In the genomic region with DNA sequence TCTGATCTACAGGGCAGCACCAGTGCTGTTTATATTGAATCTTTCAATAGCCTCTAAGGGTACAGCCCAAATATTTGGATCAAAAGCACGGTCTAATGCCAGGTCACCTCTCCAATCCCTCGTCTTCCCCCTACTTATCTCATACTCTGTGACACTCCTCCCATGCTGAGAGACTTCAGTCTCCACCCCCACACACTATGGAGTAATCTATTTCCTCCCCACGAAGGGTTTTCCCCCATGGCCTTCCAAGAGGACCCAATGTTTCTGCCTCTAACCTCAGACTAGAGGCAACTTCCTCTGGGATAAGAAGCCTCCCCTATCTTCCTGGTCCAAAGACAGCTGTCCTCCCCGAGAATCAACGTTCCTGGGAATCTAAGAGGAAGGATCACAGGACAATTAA, we compare ENCODE assay signal across 27 mouse cellular contexts. TPM values are rescaled to one million over a fixed set of nuclear protein-coding genes. Genes with fewer than 3 reads are reported as not detected.
DNase-seq lines count a peak whose midpoint lies in the region; ATAC-seq and TF ChIP-seq lines count a peak whose summit lies in the region.
"Had no signal": no experiment of that assay in that cellular context is flagged by ENCODE, and none has a peak within 500 bp of the region (broad histone marks: within the 10 kb centered on the region; RNA-seq: fewer than 3 reads in every experiment).

No protein-coding gene starts in this region.

- no peak for DNase-seq in CH12.LX (ENCODE audit: extremely low read depth)
- no peak for DNase-seq in liver, embryonic 13.5 days
- no peak for DNase-seq in layer of hippocampus, adult 11-12 months (ENCODE audit: low spot score)
- DNase-seq in gastrocnemius, postnatal 4 days (ENCODE audit: low spot score in 2 of 2): no peak
- DNase-seq: adrenal gland, adult 8-10 months; B cell, adult 2 months; cerebellum, adult 11 months; cerebellum, postnatal 25 days; gastrocnemius, postnatal 25 days; kidney, adult 18-20 months; kidney, postnatal 25 days; layer of hippocampus, adult 9-11 months; lung, embryonic 14.5 days; lung, postnatal 36 days; midbrain, embryonic 14.5 days; right cerebral cortex, postnatal 25 days; thymus, adult 18-20 months had no signal

- no peaks in the 10 kb centered on the region for H3K27me3 ChIP-seq in CH12.LX (replicated peaks)
- no peaks in the 10 kb centered on the region for H3K27me3 ChIP-seq in erythroblast, embryonic 14.5 days (ENCODE audit: control insufficient read depth)
- H3K27me3 ChIP-seq in liver, embryonic 13.5 days: no peaks in the 10 kb centered on the region
- H3K27me3 ChIP-seq in hindbrain, embryonic 12.5 days: peaks cover 3% of the 10 kb centered on the region; the same call in 1 of the 2 replicates
- H3K27me3 ChIP-seq: limb, embryonic 12.5 days; stomach, embryonic 15.5 days had no signal

- in situ Hi-C loops in CH12.LX (cut with MboI; ENCODE audit: low pct_ligation_motif_present, low pct_unique_long_range_greater_than_20kb, low sequenced_read_pairs): no loop called here

- H3K36me3 ChIP-seq in CH12.LX (replicated peaks in 1 of 2; ENCODE audit: control insufficient read depth in 1 of 2, insufficient read depth in 1 of 2, low read length in 1 of 2): no peaks in the 10 kb centered on the region
- H3K36me3 ChIP-seq in erythroblast, embryonic 14.5 days (ENCODE audit: control insufficient read depth): no peaks in the 10 kb centered on the region; the same call in 1 of the 2 replicates
- no peaks in the 10 kb centered on the region for H3K36me3 ChIP-seq in liver, embryonic 13.5 days
- no peaks in the 10 kb centered on the region for H3K36me3 ChIP-seq in hindbrain, embryonic 12.5 days
- H3K36me3 ChIP-seq: embryonic facial prominence, embryonic 15.5 days; forebrain, embryonic 12.5 days; limb, embryonic 12.5 days; neural tube, embryonic 15.5 days; stomach, embryonic 15.5 days had no signal

- H3K9me3 ChIP-seq in CH12.LX (replicated peaks; ENCODE audit: low read length): no peaks in the 10 kb centered on the region
- no peaks in the 10 kb centered on the region for H3K9me3 ChIP-seq in erythroblast, embryonic 14.5 days (ENCODE audit: control insufficient read depth, low read length)
- no peaks in the 10 kb centered on the region for H3K9me3 ChIP-seq in liver, embryonic 13.5 days (replicated peaks)
- no peaks in the 10 kb centered on the region for H3K9me3 ChIP-seq in hindbrain, embryonic 12.5 days (replicated peaks)
- H3K9me3 ChIP-seq: embryonic facial prominence, embryonic 15.5 days; forebrain, embryonic 12.5 days; limb, embryonic 12.5 days; neural tube, embryonic 15.5 days; stomach, embryonic 15.5 days had no signal

- TF ChIP-seq EP300 in CH12.LX (IDR thresholded peaks at IDR 0.05; ENCODE audit: low read length): no peak

- no peak for TF ChIP-seq RAD21 in CH12.LX (IDR thresholded peaks at IDR 0.05; ENCODE audit: low read depth, low read length)

- WGBS in liver, embryonic 13.5 days (ENCODE audit: insufficient replicate concordance): 7% methylated on average over 5 of the region's 5 CpGs
- WGBS in hindbrain, embryonic 12.5 days: 53% methylated on average over 5 of the region's 5 CpGs

- dilution Hi-C loops in CH12.LX (cut with MboI; ENCODE audit: extremely low pct_ligation_motif_present, extremely low pct_unique_long_range_greater_than_20kb, low sequenced_read_pairs): no loop called here

- peaks cover 14 to 39% of the 10 kb centered on the region in 2 experiments for H3K4me1 ChIP-seq in CH12.LX (ENCODE audit: control insufficient read depth in 1 of 2, insufficient read depth in 2 of 2)
- peaks cover 78% of the 10 kb centered on the region for H3K4me1 ChIP-seq in erythroblast, embryonic 14.5 days (ENCODE audit: control insufficient read depth)
- H3K4me1 ChIP-seq in liver, embryonic 13.5 days (replicated peaks): peaks cover 76% of the 10 kb centered on the region
- no peaks in the 10 kb centered on the region for H3K4me1 ChIP-seq in hindbrain, embryonic 12.5 days
- H3K4me1 ChIP-seq: limb, embryonic 12.5 days; stomach, embryonic 15.5 days had no signal

- H3K4me2 ChIP-seq in CH12.LX (ENCODE audit: insufficient read depth, low read depth, poor library complexity, severe bottlenecking): 0 out of 2 replicates have a peak overlapping the region, but pooled peaks have one; percentile 1
- H3K4me2 ChIP-seq in liver, embryonic 13.5 days: peak overlapping the region; percentile 27
- H3K4me2 ChIP-seq in hindbrain, embryonic 12.5 days (replicated peaks): no peak overlapping the region
- H3K4me2 ChIP-seq: embryonic facial prominence, embryonic 15.5 days; forebrain, embryonic 12.5 days; limb, embryonic 12.5 days; lung, embryonic 14.5 days; neural tube, embryonic 15.5 days; stomach, embryonic 15.5 days had no signal

- H3K79me2 ChIP-seq in CH12.LX (replicated peaks; ENCODE audit: control insufficient read depth, extremely low read depth, insufficient read depth, poor library complexity, severe bottlenecking): no peaks in the 10 kb centered on the region

- peak; percentile 78 for ATAC-seq in liver, embryonic 13.5 days (ENCODE audit: low read depth)
- peak; percentile 81 for ATAC-seq in megakaryocyte progenitor cell, adult 5-6 weeks (replicated peaks; ENCODE audit: poor library complexity)
- no peak for ATAC-seq in hindbrain, embryonic 12.5 days (ENCODE audit: low FRiP score)
- ATAC-seq: hindbrain, postnatal 0 days had no signal

- H3K4me3 ChIP-seq in CH12.LX (replicated peaks in 1 of 3; ENCODE audit: low read depth in 2 of 3, low read length in 2 of 3, poor library complexity in 1 of 3): no peak overlapping the region
- peak overlapping the region; percentile 5 for H3K4me3 ChIP-seq in erythroblast, embryonic 14.5 days (replicated peaks)
- no peak overlapping the region for H3K4me3 ChIP-seq in liver, embryonic 13.5 days (replicated peaks)
- H3K4me3 ChIP-seq in hindbrain, embryonic 12.5 days: no peak overlapping the region
- H3K4me3 ChIP-seq: embryonic facial prominence, embryonic 15.5 days; forebrain, embryonic 12.5 days; left cerebral cortex, adult 2 months; limb, embryonic 12.5 days; neural tube, embryonic 15.5 days; stomach, embryonic 15.5 days had no signal

- TF ChIP-seq CTCF in CH12.LX (conservative IDR thresholded peaks at IDR 0.05 in 1 of 2, IDR thresholded peaks at IDR 0.05 in 1 of 2; ENCODE audit: low read depth in 2 of 2, low read length in 2 of 2): no peak

- H3K27ac ChIP-seq in CH12.LX (ENCODE audit: insufficient read depth, low read depth): 0 out of 2 replicates have a peak overlapping the region, but pooled peaks have one; percentile 24
- peak overlapping the region; percentile 79 for H3K27ac ChIP-seq in liver, embryonic 13.5 days
- H3K27ac ChIP-seq in hindbrain, embryonic 12.5 days: no peak overlapping the region
- H3K27ac ChIP-seq: embryonic facial prominence, embryonic 15.5 days; forebrain, embryonic 12.5 days; hindbrain, postnatal 0 days; left cerebral cortex, adult 2 months; limb, embryonic 12.5 days; neural tube, embryonic 15.5 days; stomach, embryonic 15.5 days had no signal

- no peak overlapping the region for H3K9ac ChIP-seq in CH12.LX (ENCODE audit: insufficient read depth, low read depth)
- H3K9ac ChIP-seq in liver, embryonic 13.5 days: peak overlapping the region; percentile 42
- H3K9ac ChIP-seq in hindbrain, embryonic 12.5 days: no peak overlapping the region
- H3K9ac ChIP-seq: embryonic facial prominence, embryonic 15.5 days; forebrain, embryonic 12.5 days; limb, embryonic 12.5 days; lung, embryonic 14.5 days; neural tube, embryonic 15.5 days; stomach, embryonic 15.5 days had no signal

- no peak for TF ChIP-seq POLR2A in CH12.LX (IDR thresholded peaks at IDR 0.05; ENCODE audit: low read depth, low read length)

TF ChIP-seq in CH12.LX, 34 proteins besides CTCF, POLR2A, EP300 and RAD21:
- no peak for TF ChIP-seq GABPA (IDR thresholded peaks at IDR 0.05; ENCODE audit: insufficient replicate concordance, low read depth, low read length)
- no peak for TF ChIP-seq MYC (IDR thresholded peaks at IDR 0.05; ENCODE audit: low read depth, low read length)
- no peak for TF ChIP-seq MAZ (IDR thresholded peaks at IDR 0.05; ENCODE audit: low read depth, low read length)
- TF ChIP-seq MAX (IDR thresholded peaks at IDR 0.05; ENCODE audit: low read length): no peak

RNA-seq across cellular contexts. Expression of a gene that starts 5.6 kb away (rescaled TPM):
- total RNA-seq in CH12.LX (2012; rRNA removed) (44.6 and 52.2 TPM in 2 replicates), CH12.LX (2014; rRNA removed) (29.4 and 33.2 TPM in 2 replicates)
- polyA plus RNA-seq in CH12.LX (2012; ENCODE audit: insufficient read length, low read depth): 62.1 and 62.8 TPM in 2 replicates
- 1.5 and 2.0 TPM in 2 replicates for polyA plus RNA-seq in erythroblast, embryonic 14.5 days (2012)
- 12.5 TPM in 2 replicates for polyA plus RNA-seq in liver, embryonic 13.5 days (2015; fragmentation: Nextera tagmentation; extraction: Ambion mirVana)
- 20.8 TPM in 2 replicates for total RNA-seq in megakaryocyte progenitor cell, adult 5-6 weeks (2015)
- total RNA-seq in megakaryocyte progenitor cell, adult 5-6 weeks (2017): 41.5 and 48.1 TPM in 2 replicates
- 21.4 and 22.7 TPM in 2 replicates for polyA plus RNA-seq in hindbrain, embryonic 12.5 days (2016; fragmentation: Nextera tagmentation; extraction: Ambion mirVana)
- 10 to 100 TPM; 82.3 to 85.0 TPM for total RNA-seq in gastrocnemius, postnatal 4 days (2021)

RNA-seq across cellular contexts. Expression of a gene that starts 7.5 kb away (rescaled TPM):
- total RNA-seq in CH12.LX (2012; rRNA removed) (2,694 and 2,801 TPM in 2 replicates), CH12.LX (2014; rRNA removed) (2,433 and 2,576 TPM in 2 replicates)
- 2,607 and 2,835 TPM in 2 replicates for polyA plus RNA-seq in CH12.LX (2012; ENCODE audit: insufficient read length, low read depth)
- polyA plus RNA-seq in erythroblast, embryonic 14.5 days (2012): 24.9 and 56.7 TPM in 2 replicates
- 556 and 610 TPM in 2 replicates for polyA plus RNA-seq in liver, embryonic 13.5 days (2015; fragmentation: Nextera tagmentation; extraction: Ambion mirVana)
- total RNA-seq in megakaryocyte progenitor cell, adult 5-6 weeks (2015): 2,970 and 3,030 TPM in 2 replicates
- total RNA-seq in megakaryocyte progenitor cell, adult 5-6 weeks (2017): 1,387 and 1,567 TPM in 2 replicates
- 472 and 473 TPM in 2 replicates for polyA plus RNA-seq in hindbrain, embryonic 12.5 days (2016; fragmentation: Nextera tagmentation; extraction: Ambion mirVana)
- total RNA-seq in gastrocnemius, postnatal 4 days (2021): 100 to 1,000 TPM; 868 to 943 TPM

RNA-seq across cellular contexts. Expression of a gene that starts 23.3 kb away (rescaled TPM):
- total RNA-seq in CH12.LX (2012; rRNA removed) (6.8 and 7.8 TPM in 2 replicates), CH12.LX (2014; rRNA removed) (0.89 and 2.1 TPM in 2 replicates)
- 4.3 and 6.0 TPM in 2 replicates for polyA plus RNA-seq in CH12.LX (2012; ENCODE audit: insufficient read length, low read depth)
- 10.6 and 12.1 TPM in 2 replicates for polyA plus RNA-seq in erythroblast, embryonic 14.5 days (2012)
- polyA plus RNA-seq in liver, embryonic 13.5 days (2015; fragmentation: Nextera tagmentation; extraction: Ambion mirVana): 6.9 and 7.6 TPM in 2 replicates
- total RNA-seq in megakaryocyte progenitor cell, adult 5-6 weeks (2015): 16.2 and 22.8 TPM in 2 replicates
- 6.5 and 9.2 TPM in 2 replicates for total RNA-seq in megakaryocyte progenitor cell, adult 5-6 weeks (2017)
- polyA plus RNA-seq in hindbrain, embryonic 12.5 days (2016; fragmentation: Nextera tagmentation; extraction: Ambion mirVana): 16.4 and 16.9 TPM in 2 replicates
- 10 to 100 TPM; 17.3 to 20.3 TPM for total RNA-seq in gastrocnemius, postnatal 4 days (2021)
